Mouse (Mus musculus) frontal cortex, postnatal 10 days (tissue): ENCODE results near the gene Ap1ar.
"Not testable (repeated sequence)": the region's sequence is repeated elsewhere in the genome, so short reads cannot be mapped to it uniquely, and the experiment has no call there.

Experiments
- DNase-seq, 2 experiments: peaks; one replicate each; pipeline ENCODE4 v3.0.0; 2022; ENCODE audit warnings: low spot score in 2 of 2, mixed read lengths in 1 of 2

The Ap1ar gene

GRCm38 (mm10) chr3:127795762-127796161 lies 41.6 kb downstream of the Ap1ar start:
- DNase-seq: no peak

- no peak for DNase-seq
Measured at GRCm38 (mm10) chr3:127793022-127793421, 44.3 kb downstream of the Ap1ar start.

- no peak for DNase-seq
Measured at GRCm38 (mm10) chr3:127791595-127792561, 45.4 kb downstream of the Ap1ar start.

- DNase-seq: no peak
Measured at GRCm38 (mm10) chr3:127791056-127791483, 46.3 kb downstream of the Ap1ar start.

- DNase-seq: peak in 1 of 2 experiments; percentile 29
Measured at GRCm38 (mm10) chr3:127790234-127791055, 46.9 kb downstream of the Ap1ar start.

- peak; percentile 35 to 44 for DNase-seq
Measured at GRCm38 (mm10) chr3:127789500-127790191, 47.7 kb downstream of the Ap1ar start, which contains the start of gene Tifa. TSS of gene Tifa (plus strand) at chr3:127789805.

- DNase-seq: no peak
Measured at GRCm38 (mm10) chr3:127788919-127789318, 48.4 kb downstream of the Ap1ar start.

GRCm38 (mm10) chr3:127788038-127788437 lies 49.3 kb downstream of the Ap1ar start:
- DNase-seq: no peak

GRCm38 (mm10) chr3:127787032-127787431 lies 50.3 kb downstream of the Ap1ar start:
- DNase-seq: no peak

- DNase-seq: not testable (repeated sequence)
Measured at GRCm38 (mm10) chr3:127783680-127784079, 53.6 kb downstream of the Ap1ar start.

GRCm38 (mm10) chr3:127782921-127783320 lies 54.4 kb downstream of the Ap1ar start:
- DNase-seq: no peak

- DNase-seq: no peak
Measured at GRCm38 (mm10) chr3:127780921-127781320, 56.4 kb downstream of the Ap1ar start.

GRCm38 (mm10) chr3:127780021-127780644 lies 57.2 kb downstream of the Ap1ar start, which contains the start of gene Alpk1:
TSS of gene Alpk1 (minus strand) at chr3:127780527.
- peak; percentile 21 to 34 for DNase-seq

- DNase-seq: no peak
Measured at GRCm38 (mm10) chr3:127769146-127769545, 68.2 kb downstream of the Ap1ar start.

- DNase-seq: no peak
Measured at GRCm38 (mm10) chr3:127765971-127766370, 71.4 kb downstream of the Ap1ar start.

- no peak for DNase-seq
Measured at GRCm38 (mm10) chr3:127764541-127764940, 72.8 kb downstream of the Ap1ar start.

- peak; percentile 13 to 41 for DNase-seq
Measured at GRCm38 (mm10) chr3:127763076-127763612, 74.2 kb downstream of the Ap1ar start.

- DNase-seq: no peak
Measured at GRCm38 (mm10) chr3:127762403-127762802, 74.9 kb downstream of the Ap1ar start.

GRCm38 (mm10) chr3:127759212-127759611 lies 78.1 kb downstream of the Ap1ar start:
- DNase-seq: peak in 1 of 2 experiments; percentile 48

- DNase-seq: no peak
Measured at GRCm38 (mm10) chr3:127758806-127759205, 78.5 kb downstream of the Ap1ar start.

- no peak for DNase-seq
Measured at GRCm38 (mm10) chr3:127757886-127758301, 79.4 kb downstream of the Ap1ar start.
